Mouse (Mus musculus): Measurements from ENCODE around the gene Dnaic1. TPM values are rescaled to one million over a fixed set of nuclear protein-coding genes. Genes with fewer than 3 reads are reported as not detected.

Gene Dnaic1
- total RNA-seq, 1 experiment from 2014 or later, result 0.30 TPM

GRCm38 (mm10) chr4:41635906-41636305, 66.3 kb downstream of the Dnaic1 start:
- no peak for DNase-seq

DNA sequence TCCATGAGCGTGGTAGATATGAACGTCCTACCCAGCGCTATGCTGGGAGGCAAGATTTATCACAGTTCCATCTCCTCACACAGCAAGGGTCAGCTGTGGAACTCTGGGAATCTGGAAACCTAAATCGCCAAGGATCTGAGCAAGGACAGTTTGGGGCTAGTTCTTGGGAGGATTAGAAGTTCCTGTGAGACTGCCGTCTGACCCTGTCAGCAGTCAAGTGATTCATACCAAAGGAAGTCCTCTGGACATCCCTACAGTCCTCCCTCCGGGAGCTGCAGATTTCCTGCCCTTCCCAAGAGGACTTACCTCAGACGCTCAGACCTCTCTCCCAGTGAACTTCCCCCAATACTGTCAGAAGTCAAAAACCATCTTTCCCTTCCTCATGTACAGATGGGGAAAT, 66.8 kb downstream of the Dnaic1 start:
- DNase-seq, result no peak

DNA sequence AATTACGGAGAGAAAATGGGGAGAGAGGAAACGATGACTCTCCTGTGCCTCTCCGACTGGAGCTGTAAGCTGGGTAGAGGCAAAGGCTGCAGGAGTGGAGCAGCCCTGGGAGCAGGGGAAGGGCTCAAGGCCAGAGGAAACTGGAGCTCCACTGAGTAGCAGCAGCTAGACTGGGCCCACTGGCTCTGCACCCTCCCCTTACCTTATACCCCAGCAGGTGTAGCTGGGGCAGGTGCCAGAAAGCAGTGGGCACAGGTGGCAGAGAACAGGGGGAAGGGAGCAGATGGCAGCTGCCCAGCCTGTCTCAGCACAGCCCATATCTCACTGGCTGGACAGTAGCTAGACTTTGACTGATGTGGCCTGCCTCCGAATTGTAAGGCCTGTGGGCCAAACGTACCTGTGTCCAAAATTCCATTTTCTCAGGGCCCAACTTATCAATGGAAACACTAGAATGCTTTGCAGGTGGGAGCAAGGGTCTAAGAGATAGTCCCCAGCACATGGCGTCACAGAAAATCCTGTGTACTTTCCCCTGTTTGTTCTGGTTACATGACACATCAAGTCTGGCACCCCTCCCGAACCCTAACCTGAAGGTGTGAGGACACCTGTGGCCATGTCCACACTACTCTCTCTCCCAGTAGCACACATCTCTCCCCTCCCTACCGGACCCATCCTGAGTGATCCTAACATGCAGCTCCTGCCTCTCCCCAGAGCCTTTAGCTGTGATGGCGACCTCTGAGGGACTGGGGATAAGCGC, 67.5 kb downstream of the Dnaic1 start:
- no peak for DNase-seq

- no peak for DNase-seq
Observed at GRCm38 (mm10) chr4:41638186-41638731, 68.7 kb downstream of the Dnaic1 start.

- DNase-seq, result no peak
Observed at GRCm38 (mm10) chr4:41638828-41639213, 69.2 kb downstream of the Dnaic1 start.

DNA sequence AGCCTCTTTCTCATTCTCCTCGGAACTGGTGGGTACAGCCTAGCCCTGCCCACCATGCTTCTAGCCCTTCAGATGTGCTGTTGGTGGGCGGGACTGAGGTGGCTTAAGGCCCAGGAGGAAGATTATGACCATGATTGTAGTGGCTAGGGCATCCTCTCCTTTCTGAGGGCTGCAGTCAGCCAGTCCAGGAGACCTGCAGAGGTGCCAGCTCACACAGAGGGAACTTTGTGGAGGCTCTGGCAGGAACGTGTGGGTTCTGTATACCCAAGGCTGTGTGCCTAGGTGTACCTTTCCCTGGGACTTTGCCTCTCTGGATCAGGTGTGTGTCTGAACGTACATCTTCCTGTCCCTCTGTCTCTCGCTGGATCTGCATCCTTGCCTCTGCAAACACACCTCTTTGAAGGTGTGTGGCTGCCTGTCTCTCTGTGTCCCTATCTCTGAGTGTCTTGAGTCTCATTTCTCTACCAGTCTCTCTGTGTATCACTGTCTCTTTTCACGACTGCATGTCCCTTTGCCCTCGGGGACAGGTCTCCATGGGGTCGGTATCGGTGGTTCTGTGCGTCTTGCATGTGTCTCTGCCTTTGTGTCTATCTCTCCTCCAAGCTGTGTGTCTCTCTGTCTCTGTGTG, 69.8 kb downstream of the Dnaic1 start:
- DNase-seq, result no peak

GRCm38 (mm10) chr4:41639913-41640507, 70.4 kb downstream of the Dnaic1 start, which contains the start of gene Enho:
TSS of gene Enho (minus strand) at chr4:41640324.
- peak; percentile 97 for DNase-seq

DNA sequence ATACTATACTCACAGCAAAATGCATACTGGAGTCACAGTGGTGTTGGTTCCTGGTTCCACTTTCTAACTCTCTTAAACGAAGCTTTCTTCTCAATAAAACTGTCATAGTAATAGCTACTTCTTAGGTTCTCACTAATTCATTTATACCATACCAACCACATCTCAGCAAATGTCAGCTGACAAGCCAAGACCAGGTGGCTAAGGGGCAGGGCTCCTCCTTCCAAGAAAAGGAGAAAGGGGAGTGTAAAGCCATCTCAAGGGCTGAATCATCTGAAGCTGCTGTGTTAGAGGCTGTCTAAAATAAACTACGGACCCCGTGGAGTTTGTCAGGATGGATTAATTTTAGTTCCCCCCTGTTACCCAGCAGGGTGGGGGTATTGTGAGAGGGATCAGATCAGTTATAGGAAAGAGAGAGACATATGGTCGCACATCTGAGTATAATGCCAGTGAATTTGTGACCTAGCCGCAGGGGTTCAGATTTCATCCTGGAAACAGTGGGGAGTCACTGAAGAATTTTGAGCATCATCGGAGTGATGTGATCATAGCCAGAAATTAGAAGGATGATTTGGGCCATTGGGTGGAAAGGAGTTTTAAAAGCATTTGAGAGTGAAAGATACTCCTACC, 71.7 kb downstream of the Dnaic1 start:
- no peak for DNase-seq

DNA sequence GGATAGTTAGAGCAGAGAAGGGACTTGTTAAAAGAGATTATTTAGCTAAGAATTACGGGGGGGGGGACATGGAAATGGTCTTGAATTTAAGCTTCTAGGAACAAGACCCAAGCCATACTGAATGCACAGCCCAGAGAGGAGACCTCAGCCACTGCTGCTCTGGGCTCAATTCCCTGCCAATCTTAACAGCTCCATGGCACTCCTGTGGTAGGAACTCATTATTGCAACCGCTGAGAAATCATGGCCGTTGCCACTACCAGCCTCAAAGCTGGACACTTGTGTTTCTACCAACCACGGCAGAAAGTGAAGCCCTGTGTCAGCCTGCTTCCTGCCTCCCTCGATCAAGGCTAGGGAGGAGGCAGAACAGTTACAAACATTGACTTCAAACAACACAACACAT, 75.9 kb downstream of the Dnaic1 start:
- DNase-seq, result no peak

DNA sequence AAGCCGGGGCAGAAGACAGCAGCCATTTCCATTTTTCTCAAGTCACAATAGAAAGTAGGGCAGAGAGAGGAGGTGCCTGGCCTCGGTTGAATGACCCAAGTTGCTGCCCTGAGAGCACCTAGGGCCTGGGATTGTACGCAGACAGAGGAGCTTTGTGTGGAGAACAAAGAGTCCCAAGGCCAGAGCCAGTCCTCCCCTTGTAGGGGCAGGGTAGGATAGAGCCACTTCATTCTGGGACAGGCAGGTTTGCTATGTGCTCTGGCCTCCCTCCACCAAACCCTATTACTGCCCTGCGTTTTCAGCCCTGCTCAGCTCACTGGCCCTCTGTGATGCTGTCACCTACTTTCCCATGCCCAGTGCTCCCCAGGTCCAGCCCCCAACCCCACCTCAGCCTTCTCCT, 78.6 kb downstream of the Dnaic1 start:
- DNase-seq, result no peak

GRCm38 (mm10) chr4:41648627-41649026, 79.1 kb downstream of the Dnaic1 start:
- DNase-seq, result no peak

DNA sequence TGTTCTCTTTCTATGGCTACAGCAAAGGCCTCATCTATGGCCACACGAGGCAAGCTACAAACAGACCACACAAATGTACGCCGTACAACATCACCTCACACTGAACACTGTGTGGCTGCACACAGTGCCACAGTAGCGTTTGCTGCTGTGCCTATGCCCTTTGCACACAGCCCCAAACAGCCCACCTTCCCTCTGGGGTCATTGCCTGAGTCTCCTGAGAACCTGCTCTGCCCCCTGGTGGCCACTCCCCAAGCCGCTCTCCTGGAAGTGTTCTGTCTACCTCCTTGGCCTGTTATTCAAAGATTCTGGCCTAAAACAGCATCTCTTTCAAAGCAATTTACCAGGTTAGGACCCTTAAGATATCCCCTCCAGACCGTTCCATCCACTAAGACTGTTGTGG, 83.7 kb downstream of the Dnaic1 start:
- peak; percentile 78 for DNase-seq

DNA sequence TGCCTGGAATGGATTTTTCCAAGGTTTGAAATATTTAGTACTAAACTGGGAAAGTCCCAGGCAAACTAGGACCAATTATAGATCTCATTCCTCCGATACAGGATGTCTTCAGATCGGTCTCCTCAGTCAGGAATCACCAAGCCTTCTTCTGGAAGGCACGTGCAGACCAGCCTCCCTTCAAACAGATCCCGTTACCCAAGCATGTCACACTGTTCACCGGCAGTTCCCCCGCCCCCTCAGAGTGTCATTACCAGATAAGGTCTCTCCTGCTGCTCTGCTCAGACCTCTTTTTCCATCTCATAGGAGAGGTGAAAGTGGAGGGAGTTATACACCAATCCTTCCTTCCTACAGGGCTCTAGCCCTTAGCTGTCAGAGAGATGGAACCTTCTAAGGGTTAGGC, 84.2 kb downstream of the Dnaic1 start:
- DNase-seq, result no peak

DNA sequence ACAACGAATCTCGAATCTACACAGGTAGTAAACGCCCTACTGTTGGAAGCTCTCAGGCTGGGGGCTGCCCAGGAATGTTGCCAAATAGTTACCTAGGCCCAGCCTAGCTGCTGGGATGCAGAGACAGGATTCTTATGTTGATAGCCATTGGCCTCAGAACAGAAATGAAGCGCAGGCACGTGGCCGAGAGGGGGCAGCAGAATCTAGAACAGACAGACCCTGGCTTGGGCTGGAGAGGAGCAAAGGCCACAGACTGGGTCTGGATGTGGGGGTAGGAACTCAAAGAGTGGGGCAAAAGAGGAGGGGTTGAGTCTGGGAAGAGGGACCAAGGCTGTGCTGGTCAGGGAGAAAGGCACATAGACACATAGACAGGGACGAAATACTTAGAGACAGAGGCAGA, 84.6 kb downstream of the Dnaic1 start:
- peak; percentile 71 for DNase-seq

- no peak for DNase-seq
Observed at GRCm38 (mm10) chr4:41655525-41655924, 86.0 kb downstream of the Dnaic1 start.

DNA sequence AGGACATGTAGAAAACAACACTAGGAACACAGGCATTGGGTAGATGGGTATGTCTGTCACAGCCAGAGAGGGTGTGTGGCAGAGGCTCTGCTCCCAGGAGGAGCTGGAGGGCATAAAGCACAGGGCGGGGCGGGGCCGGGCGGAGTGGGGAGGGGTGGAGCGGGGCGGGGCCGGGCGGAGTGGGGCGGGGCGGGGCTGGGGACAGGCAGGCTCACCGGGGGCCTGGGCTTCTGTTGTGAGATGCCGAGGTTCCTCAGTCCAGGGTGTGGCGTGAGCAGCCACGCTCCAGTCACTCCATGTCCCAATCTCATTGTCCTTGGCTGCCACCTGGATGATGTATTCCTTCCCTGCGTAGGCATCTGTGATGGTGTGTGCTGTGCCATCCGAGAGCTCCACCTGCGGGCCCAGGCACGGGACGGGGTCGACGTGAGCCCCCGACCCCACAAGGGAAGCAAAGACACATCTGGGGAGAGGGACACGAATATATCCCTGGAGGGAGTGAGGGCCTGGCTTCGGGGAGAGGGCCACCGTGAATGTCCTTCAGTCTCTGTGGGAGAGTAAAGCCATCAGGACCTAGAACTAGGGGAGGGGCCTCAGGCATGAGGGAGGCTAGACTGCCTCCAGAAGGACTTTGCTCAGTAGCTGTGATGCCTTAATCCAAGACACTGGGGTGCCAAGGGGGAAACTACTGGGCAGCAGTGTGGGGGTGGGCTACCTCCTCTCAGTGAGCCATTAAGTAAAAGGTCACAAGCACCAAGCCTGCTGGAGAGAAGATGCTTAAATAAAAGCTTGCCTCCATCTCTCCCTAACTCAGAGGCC, 89.2 kb downstream of the Dnaic1 start:
- DNase-seq, result peak; percentile 61

- no peak for DNase-seq
Observed at GRCm38 (mm10) chr4:41659556-41659955, 90.0 kb downstream of the Dnaic1 start.

GRCm38 (mm10) chr4:41660851-41661430, 91.4 kb downstream of the Dnaic1 start:
- no peak for DNase-seq

- no peak for DNase-seq
Observed at GRCm38 (mm10) chr4:41662723-41663122, 93.1 kb downstream of the Dnaic1 start.

DNA sequence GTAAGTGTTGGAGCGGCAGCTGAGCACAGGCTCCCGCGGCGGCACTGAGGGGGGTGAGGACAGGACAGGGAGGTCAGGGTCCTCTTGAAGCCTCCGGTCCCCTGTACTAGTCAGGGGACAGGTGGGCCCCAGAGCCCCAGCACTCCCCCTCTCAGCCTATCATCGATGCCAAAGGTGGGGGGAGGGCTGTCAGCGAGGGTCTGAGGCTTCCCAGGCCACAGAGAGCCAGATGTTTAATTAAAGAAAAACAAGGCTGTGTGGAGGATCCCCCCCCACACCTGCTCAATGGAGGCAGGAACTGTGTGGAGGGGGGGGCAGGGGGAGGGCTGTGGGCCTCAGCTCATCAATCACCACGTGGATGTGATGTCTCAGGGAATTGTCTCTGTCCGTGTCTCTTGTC, 94.0 kb downstream of the Dnaic1 start:
- DNase-seq, result no peak

- DNase-seq, result no peak
Observed at GRCm38 (mm10) chr4:41664533-41664932, 95.0 kb downstream of the Dnaic1 start.
